Mouse (Mus musculus): Measurements from ENCODE around the gene Gm20716. TPM values are rescaled to one million over a fixed set of nuclear protein-coding genes. Genes with fewer than 3 reads are reported as not detected.

Gene Gm20716
- total and polyA plus RNA-seq, 2 experiments from 2014 or later, result 16.3 to 42.9 TPM

- no peak overlapping the region for H3K4me3 ChIP-seq (ENCODE audit: low read depth, low read length)
- no peak overlapping the region for H3K4me2 ChIP-seq (ENCODE audit: low read depth)
- DNase-seq, result no peak
- H3K9ac ChIP-seq, result no peak overlapping the region
- H3K27me3 ChIP-seq (ENCODE audit: insufficient read depth, low read length), result no peaks in the 10 kb centered on the region
- H3K36me3 ChIP-seq (ENCODE audit: insufficient read depth), result 0 out of 2 replicates have a peak, but pooled peaks cover 15% of the 10 kb centered on the region
- no peak overlapping the region for H3K27ac ChIP-seq (ENCODE audit: low read depth, low read length)
- H3K4me1 ChIP-seq (ENCODE audit: insufficient read depth), result peaks cover 15% of the 10 kb centered on the region; the same call in 1 of the 2 replicates
- 43% methylated on average over 2 of the region's 2 CpGs for WGBS
- H3K9me3 ChIP-seq (ENCODE audit: low read length), result no peaks in the 10 kb centered on the region
- no peak for ATAC-seq
- TF ChIP-seq CTCF (IDR thresholded peaks at IDR 0.05; ENCODE audit: low read depth), result no peak
Measured at GRCm38 (mm10) chr2:168195721-168196120, 34.4 kb downstream of the Gm20716 start.

DNA sequence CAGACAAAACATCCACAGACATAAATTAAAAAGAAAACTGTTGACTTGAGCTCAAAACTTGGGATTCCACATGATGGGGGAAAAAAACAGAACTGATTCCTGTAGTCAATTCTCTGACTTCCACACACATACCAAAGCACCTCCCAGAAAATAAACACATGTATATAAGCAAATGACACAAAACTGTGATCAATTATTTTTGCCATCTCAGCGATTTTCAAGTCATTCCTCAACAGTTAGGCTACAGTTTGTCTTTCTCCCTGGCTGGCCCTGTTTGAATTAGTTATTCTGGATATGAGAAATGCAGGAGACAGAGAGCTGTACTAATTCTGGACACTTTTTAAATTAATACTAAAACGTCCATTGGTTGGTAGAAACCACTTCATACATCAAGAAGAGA lies 36.5 kb downstream of the Gm20716 start:
- Histone ChIP-seq H3K9ac (no peak overlapping the region), H3K27ac (ENCODE audit: low read depth, low read length) (no peak overlapping the region), H3K4me2 (ENCODE audit: low read depth) (no peak overlapping the region), H3K27me3 (ENCODE audit: insufficient read depth, low read length) (no peaks in the 10 kb centered on the region), H3K4me3 (ENCODE audit: low read depth, low read length) (no peak overlapping the region), H3K9me3 (ENCODE audit: low read length) (no peaks in the 10 kb centered on the region), H3K36me3 (ENCODE audit: insufficient read depth) (0 out of 2 replicates have a peak, but pooled peaks cover 15% of the 10 kb centered on the region), H3K4me1 (ENCODE audit: insufficient read depth) (peaks cover 16% of the 10 kb centered on the region; the same call in 1 of the 2 replicates)
- DNase-seq (no peak), ATAC-seq (no peak)
- WGBS, result 76% methylated on average over 2 of the region's 2 CpGs
- no peak for TF ChIP-seq CTCF (IDR thresholded peaks at IDR 0.05; ENCODE audit: low read depth)

GRCm38 (mm10) chr2:168191856-168192255 lies 38.3 kb downstream of the Gm20716 start:
- H3K4me3 ChIP-seq (ENCODE audit: low read depth, low read length), result no peak overlapping the region
- ATAC-seq, result no peak
- no peak overlapping the region for H3K4me2 ChIP-seq (ENCODE audit: low read depth)
- peaks cover 10% of the 10 kb centered on the region; the same call in 1 of the 2 replicates for H3K4me1 ChIP-seq (ENCODE audit: insufficient read depth)
- no peaks in the 10 kb centered on the region for H3K9me3 ChIP-seq (ENCODE audit: low read length)
- TF ChIP-seq CTCF (IDR thresholded peaks at IDR 0.05; ENCODE audit: low read depth), result no peak
- WGBS, result 92% methylated on average over 2 of the region's 2 CpGs
- H3K36me3 ChIP-seq (ENCODE audit: insufficient read depth), result peaks cover 22% of the 10 kb centered on the region
- no peak for DNase-seq
- H3K27ac ChIP-seq (ENCODE audit: low read depth, low read length), result no peak overlapping the region
- no peak overlapping the region for H3K9ac ChIP-seq
- no peaks in the 10 kb centered on the region for H3K27me3 ChIP-seq (ENCODE audit: insufficient read depth, low read length)

GRCm38 (mm10) chr2:168175946-168176345 lies 54.2 kb downstream of the Gm20716 start:
- 30% methylated on average over 7 of the region's 7 CpGs for WGBS

GRCm38 (mm10) chr2:168170167-168170685 lies 59.9 kb downstream of the Gm20716 start:
- Histone ChIP-seq H3K4me3 (ENCODE audit: low read depth, low read length) (no peak overlapping the region), H3K4me2 (ENCODE audit: low read depth) (no peak overlapping the region), H3K36me3 (ENCODE audit: insufficient read depth) (no peaks in the 10 kb centered on the region), H3K9me3 (ENCODE audit: low read length) (no peaks in the 10 kb centered on the region), H3K4me1 (ENCODE audit: insufficient read depth) (no peaks in the 10 kb centered on the region), H3K27ac (ENCODE audit: low read depth, low read length) (no peak overlapping the region), H3K27me3 (ENCODE audit: insufficient read depth, low read length) (no peaks in the 10 kb centered on the region), H3K9ac (no peak overlapping the region)
- ATAC-seq, result peak; percentile 65
- TF ChIP-seq CTCF (IDR thresholded peaks at IDR 0.05; ENCODE audit: low read depth), result no peak
- WGBS, result 11% methylated on average over 13 of the region's 13 CpGs
- DNase-seq, result no peak

More at GRCm38 (mm10) chr2:168175946-168176345, 54.2 kb downstream of the Gm20716 start:
- Histone ChIP-seq H3K4me3 (ENCODE audit: low read depth, low read length) (no peak overlapping the region), H3K4me1 (ENCODE audit: insufficient read depth) (no peaks in the 10 kb centered on the region), H3K36me3 (ENCODE audit: insufficient read depth) (peaks cover 18% of the 10 kb centered on the region; the same call in 1 of the 2 replicates), H3K9me3 (ENCODE audit: low read length) (no peaks in the 10 kb centered on the region), H3K4me2 (ENCODE audit: low read depth) (no peak overlapping the region), H3K9ac (no peak overlapping the region), H3K27ac (ENCODE audit: low read depth, low read length) (no peak overlapping the region), H3K27me3 (ENCODE audit: insufficient read depth, low read length) (no peaks in the 10 kb centered on the region)
- no peak for TF ChIP-seq CTCF (IDR thresholded peaks at IDR 0.05; ENCODE audit: low read depth)
- ATAC-seq, result no peak
- no peak for DNase-seq

DNA sequence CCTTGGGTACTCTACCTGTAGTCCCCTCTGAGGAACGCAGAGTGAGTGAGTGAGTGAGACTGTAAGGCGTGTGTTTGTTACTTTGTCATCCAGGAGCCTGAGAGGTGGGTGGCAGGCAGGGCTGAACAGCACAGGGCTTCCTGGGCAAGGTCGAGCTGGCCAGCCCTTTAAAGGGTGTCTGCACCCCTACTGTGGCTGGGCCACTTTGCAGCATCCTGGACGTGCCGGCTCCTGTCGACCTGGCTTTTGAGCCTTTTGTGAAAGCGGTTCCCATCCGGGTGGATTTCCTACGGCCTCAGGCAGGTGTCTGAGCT lies 60.4 kb downstream of the Gm20716 start:
- no peaks in the 10 kb centered on the region for H3K9me3 ChIP-seq (ENCODE audit: low read length)
- H3K27me3 ChIP-seq (ENCODE audit: insufficient read depth, low read length), result no peaks in the 10 kb centered on the region
- no peak for TF ChIP-seq CTCF (IDR thresholded peaks at IDR 0.05; ENCODE audit: low read depth)
- H3K4me1 ChIP-seq (ENCODE audit: insufficient read depth), result no peaks in the 10 kb centered on the region
- H3K4me3 ChIP-seq (ENCODE audit: low read depth, low read length), result no peak overlapping the region
- ATAC-seq, result no peak
- no peaks in the 10 kb centered on the region for H3K36me3 ChIP-seq (ENCODE audit: insufficient read depth)
- H3K9ac ChIP-seq, result no peak overlapping the region
- H3K4me2 ChIP-seq (ENCODE audit: low read depth), result no peak overlapping the region
- no peak for DNase-seq
- no peak overlapping the region for H3K27ac ChIP-seq (ENCODE audit: low read depth, low read length)
- 12% methylated on average over 9 of the region's 9 CpGs for WGBS

DNA sequence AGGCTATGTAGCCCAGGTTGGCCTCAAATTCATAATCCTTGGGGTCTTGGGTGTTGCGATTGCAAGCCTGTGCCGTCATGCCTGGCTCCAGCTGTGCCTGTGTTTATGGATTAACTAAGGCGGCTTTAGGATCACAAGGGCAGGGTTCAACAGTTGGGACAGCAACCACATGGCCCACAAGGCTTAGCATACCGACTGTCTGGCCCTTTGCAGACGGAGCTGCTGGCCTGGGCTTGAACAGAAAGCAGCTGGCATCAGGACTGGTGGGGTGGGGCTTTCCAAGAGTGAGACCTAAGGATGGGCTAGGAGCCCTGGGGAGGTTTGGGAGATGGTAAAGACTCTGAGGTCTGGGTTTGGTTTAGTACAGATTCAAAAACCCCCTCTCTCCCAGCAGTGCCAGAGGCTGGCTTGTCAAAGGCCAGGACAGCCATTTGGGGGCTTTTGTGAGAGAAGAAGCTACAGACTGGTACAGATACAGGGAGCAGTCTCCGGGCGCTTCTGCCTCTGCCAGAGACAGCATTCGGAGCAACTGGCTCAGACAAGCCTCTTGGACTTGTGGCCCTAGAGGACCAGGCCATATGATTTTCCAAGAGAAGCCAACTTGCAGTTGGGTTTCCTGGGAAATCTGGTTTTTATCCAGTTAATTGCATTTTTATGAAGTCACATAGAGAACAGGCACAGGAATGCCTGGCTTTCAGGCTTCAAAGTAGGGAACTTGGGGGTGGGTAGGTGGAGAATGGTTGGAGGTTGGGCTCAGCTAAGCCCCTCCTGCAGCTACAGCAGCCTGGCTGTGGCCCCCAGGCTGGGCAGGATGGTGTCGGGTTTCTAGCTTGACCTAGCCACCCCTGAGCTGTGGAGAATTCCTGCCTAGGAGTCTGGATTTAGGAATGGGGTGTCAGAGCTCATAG lies 61.0 kb downstream of the Gm20716 start:
- Histone ChIP-seq H3K27me3 (ENCODE audit: insufficient read depth, low read length) (no peaks in the 10 kb centered on the region), H3K4me2 (ENCODE audit: low read depth) (no peak overlapping the region), H3K27ac (ENCODE audit: low read depth, low read length) (no peak overlapping the region), H3K9me3 (ENCODE audit: low read length) (no peaks in the 10 kb centered on the region), H3K9ac (no peak overlapping the region), H3K36me3 (ENCODE audit: insufficient read depth) (no peaks in the 10 kb centered on the region), H3K4me1 (ENCODE audit: insufficient read depth) (no peaks in the 10 kb centered on the region), H3K4me3 (ENCODE audit: low read depth, low read length) (no peak overlapping the region)
- no peak for ATAC-seq
- DNase-seq, result no peak
- no peak for TF ChIP-seq CTCF (IDR thresholded peaks at IDR 0.05; ENCODE audit: low read depth)
- 31% methylated on average over 9 of the region's 9 CpGs for WGBS
